Mouse (Mus musculus) cerebellum, postnatal 14 days (tissue): ENCODE measurements at regions not wholly inside any gene's neighbourhood (a gene's known extent, or its start where the extent isn't known, plus 50 kb on each side); places are given as distances from the start of the nearest gene placed in this dataset.

Experiments
- DNase-seq, 2 experiments: peaks; one replicate each; pipeline ENCODE4 v3.0.0; 2021; ENCODE audit warnings: mixed read lengths in 2 of 2

- no peak for DNase-seq
These were observed 76.5 kb upstream of the Gadd45a start for GRCm38 (mm10) chr6:67113686-67114278.

- DNase-seq = no peak
These were observed 76.0 kb upstream of the Gadd45a start for GRCm38 (mm10) chr6:67113261-67113660.

DNA sequence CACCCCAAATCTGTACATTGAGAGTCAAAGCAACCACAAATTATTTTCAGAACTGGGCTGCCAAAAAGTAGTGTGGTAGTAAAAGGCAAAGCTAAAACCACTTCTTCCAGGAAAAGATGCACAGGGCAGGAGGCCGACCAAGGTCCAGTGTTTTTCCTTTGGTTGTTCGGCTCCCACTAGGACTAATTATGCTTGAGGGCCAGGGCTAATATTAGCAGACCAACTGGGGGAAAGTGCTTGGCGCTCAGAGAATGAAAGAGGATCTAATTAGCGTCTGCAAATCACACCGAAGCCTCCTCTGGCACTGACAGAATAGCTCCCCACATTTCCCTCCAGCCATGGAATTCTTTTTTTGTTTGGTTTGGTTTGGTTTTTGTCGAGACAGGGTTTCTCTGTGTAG, 75.1 kb upstream of the Gadd45a start:
- no peak for DNase-seq

GRCm38 (mm10) chr6:67111581-67111980, 74.3 kb upstream of the Gadd45a start:
- no peak for DNase-seq

- no peak for DNase-seq
These were observed 73.1 kb upstream of the Gadd45a start for GRCm38 (mm10) chr6:67110391-67110790.

GRCm38 (mm10) chr6:67109774-67110173, 72.5 kb upstream of the Gadd45a start:
- no peak for DNase-seq

DNA sequence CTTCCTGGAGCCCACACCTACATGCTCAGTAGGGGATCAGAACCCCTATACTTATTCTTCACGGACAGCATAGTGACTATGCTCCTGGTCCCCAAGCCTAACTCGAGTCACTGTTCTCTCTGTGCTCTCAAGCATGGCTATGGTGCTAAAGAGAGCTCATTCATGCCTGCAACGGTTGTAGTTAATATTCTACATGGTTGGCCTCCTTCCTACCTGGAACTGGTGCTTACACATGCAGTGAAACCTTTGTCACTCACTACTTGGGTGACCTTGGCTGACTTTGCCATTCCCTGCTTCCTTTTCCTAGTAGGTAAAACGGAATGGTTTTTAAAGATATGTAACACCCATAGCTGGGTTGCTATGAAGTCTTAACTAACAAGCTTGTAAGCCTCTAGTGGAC, 70.3 kb upstream of the Gadd45a start:
- no peak for DNase-seq

- DNase-seq = peak; percentile 30
These were observed 69.2 kb upstream of the Gadd45a start for GRCm38 (mm10) chr6:67106493-67106892.

GRCm38 (mm10) chr6:67105386-67105785, 68.1 kb upstream of the Gadd45a start:
- no peak for DNase-seq

DNA sequence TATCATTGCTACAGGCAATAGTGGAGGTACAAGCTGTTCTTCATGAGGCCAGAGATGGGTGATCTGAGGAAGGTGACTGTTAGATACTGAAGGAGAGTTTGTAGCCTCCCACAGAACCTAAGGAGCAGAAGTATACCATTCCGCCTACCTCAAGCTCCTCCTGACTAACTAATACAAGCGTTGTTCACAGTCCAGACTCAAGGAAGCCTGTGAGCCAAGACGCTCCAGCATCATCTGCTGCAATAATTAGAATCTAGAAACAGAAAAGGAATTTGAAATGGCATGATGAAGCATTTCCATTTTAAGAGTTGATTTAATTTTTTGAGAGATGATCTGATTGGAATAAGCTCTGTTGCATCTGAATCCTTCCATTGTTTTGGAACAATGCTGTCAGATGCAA, 66.9 kb upstream of the Gadd45a start:
- no peak for DNase-seq

GRCm38 (mm10) chr6:67102541-67103134, 65.4 kb upstream of the Gadd45a start:
- DNase-seq = peak; percentile 21 to 43

DNA sequence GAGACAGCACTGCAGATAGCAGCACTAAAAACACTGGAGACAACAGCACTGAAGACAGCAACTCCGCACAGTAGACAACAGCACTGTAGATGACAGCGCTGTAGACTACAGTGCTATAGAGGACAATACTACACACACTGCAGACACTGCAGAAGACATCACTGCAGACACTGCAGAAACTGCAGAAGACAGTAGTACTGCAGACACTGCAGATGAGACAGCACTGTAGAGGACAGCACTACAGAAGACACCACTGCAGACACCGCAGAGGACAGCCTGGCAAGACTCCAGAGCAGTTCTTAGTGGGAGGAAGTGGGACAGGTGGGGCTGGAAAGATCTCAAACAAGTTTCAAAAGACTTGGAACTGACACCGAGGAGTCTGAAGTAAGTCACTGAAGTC, 64.8 kb upstream of the Gadd45a start:
- DNase-seq = peak; percentile 27 to 39

GRCm38 (mm10) chr6:67094426-67094825, 57.2 kb upstream of the Gadd45a start:
- no peak for DNase-seq

DNA sequence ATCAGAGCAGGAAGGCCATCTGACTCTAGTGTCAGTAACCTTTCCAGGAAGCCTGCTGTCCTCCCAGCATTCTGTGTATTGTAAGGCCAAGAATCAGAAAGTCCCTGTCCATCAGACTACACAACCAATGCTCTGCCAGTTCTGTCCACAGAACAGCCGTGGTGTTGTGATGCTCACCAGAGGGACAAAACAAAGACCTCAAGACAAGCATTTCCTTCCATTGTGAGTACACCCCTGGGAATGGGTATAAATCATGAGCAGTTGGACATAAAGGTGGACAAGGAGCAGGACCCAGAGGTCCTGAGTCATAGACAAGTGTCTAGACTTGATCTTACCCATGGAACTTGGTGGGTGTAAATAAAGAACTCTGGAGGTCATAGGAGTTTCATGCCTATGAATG, 55.9 kb upstream of the Gadd45a start:
- DNase-seq = no peak

- DNase-seq = peak; percentile 32 to 43
These were observed 52.9 kb upstream of the Gadd45a start for GRCm38 (mm10) chr6:67090150-67090549.

DNA sequence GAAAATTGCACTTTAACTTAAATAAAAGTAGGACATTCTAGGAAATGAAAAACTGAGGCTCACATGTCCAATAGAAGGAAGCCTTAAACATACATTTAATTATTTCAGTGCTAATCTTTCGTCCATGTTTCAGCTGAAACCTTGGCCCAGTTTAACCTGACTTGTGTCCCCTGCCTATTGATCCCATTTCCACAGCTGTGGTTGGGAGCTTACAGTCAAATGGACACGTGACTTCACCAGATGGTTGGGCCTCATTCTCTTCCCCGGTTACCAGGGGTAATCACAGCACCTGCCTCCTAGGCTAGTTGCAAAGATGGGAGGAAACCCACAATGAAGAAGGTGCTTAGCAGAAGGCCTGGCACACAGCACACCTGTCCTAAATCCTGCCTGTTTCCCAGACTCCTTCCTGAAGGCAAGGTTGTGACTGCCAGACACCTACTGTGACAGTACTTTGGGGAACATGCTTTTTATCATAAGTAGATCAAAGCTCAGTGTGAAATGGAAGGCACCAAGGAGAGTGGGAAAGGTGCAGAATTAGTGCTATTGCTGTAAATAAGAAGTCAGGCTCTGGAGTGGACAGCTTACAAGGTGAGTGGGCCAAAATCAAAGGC, 52.4 kb upstream of the Gadd45a start:
- peak; percentile 21 to 42 for DNase-seq

DNA sequence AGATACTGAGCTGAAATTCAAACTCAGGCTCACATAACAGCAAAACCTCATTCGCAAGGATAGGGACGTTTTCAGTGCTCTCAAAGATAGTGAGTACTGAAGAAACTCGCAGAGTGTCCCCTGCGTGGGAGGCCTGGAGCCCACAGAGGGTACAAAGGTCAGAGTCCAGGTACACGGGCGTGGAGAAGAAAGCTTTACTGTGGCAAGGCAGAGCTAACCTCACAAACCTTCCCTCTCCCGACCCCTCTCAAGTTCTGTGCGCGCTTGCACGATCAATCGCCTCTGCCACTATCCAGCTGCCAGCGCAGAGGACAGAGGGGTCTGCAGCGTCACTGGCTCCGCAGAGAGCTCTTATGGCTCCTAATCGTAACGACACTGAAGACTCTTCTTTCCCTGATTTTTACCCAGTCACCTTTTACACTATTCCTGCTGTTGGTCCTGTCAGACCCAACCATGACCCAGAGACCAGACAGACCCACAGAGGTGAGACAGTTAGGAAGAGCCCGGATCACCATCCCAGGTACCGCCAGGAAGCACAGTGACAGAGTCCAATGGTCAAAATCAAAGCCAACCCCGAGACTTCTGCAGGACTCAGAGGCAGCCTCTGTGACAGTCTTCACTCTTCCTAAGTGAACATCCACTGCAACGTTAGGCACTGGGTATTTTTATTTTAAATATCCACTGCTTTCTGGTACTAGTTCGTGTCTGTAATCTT, 51.6 kb upstream of the Gadd45a start:
- DNase-seq = no peak

DNA sequence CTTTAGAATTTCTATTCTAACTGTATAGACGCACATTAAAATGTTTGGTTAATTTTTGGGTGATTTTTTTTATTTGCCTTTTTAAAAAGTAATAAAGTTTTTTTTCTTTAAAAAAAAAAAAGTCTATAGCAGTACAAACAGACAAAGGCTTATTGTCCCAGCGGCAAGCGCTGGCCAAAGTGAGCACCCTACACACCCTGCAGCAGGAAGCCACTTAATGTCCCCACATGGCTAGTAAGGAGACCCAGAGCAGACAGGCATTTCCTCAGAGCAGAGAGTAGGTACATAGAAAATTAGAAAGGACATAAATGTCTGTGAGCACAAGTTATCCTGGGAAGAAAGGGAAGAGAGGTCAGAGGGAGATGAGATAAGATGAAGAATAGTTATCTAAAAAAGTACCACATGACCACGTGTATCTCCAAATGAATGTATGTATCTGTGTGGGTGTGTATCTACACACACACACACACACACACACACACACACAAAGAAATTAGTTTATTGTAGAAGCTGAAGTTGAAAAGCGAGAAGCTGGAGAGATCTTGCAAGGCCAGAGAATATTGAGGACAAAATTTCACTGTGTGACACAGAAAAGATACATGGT, 50.7 kb upstream of the Gadd45a start:
- DNase-seq = no peak

DNA sequence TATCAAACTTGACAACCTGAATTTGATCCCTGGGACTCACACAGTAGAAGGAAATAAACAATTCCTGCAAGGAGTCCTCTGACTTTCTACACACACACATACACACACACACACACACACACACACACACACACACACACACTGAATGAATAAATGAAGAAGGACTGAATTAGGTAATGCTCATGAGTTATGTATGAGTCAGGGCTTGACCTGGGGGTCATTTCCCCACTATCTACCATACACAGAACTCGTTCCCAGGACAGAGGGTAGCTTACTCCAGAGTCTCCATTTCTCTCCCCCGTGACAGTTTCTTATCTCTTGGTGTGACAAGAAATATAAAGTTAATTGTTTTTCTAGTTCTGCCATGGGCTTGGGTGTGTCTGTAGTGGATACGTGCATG, 50.1 kb upstream of the Gadd45a start:
- DNase-seq = no peak
